Mouse (Mus musculus): ENCODE results near the gene Mfsd11. TPM values are rescaled to one million over a fixed set of nuclear protein-coding genes. Genes with fewer than 3 reads are reported as not detected.

Mfsd11 gene
- 13.6 and 15.0 TPM in 2 replicates for polyA plus RNA-seq (2016; fragmentation: Nextera tagmentation; extraction: Ambion mirVana)

DNA sequence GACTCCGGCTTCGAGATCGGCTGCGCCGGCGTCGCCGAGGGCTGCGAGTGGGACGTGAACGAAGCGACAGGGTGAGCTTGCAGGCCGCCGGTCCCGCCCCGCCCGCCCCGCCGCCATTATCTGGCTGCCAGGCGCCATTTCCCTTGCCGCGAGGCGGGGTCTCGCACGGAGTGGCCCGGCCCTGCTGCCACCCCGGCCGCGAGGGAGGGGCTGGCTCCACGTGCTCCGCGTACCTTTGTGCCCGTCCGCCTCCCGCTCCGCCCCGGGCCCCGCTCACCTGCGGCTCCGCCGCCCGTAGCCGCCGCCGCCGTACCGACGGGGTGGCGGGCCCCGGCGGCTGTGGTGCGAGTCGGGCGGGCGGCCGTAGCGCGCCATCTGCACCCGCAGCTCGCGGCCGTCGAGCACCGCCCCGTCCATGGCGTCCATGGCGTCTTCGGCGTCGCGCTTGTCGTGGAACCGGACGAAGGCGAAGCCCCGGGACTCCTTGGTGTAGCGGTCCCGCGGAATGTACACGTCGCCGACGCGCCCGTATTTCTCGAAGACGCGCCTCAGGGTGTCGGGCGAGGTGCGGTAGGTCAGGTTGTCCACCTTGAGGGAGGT is at the start of gene Mfsd11:
Mfsd11 (plus strand) TSS at position 150 of the 600 bp plus-strand sequence.
- peak within 1 kb of the TSS; percentile 99 for H3K4me3 ChIP-seq
- H3K4me2 ChIP-seq = peak within 1 kb of the TSS; percentile 91
- no peaks in the 10 kb centered on the region for H3K27me3 ChIP-seq (replicated peaks)
- peaks cover 54% of the 10 kb centered on the region for H3K4me1 ChIP-seq
- H3K9me3 ChIP-seq (replicated peaks) = no peaks in the 10 kb centered on the region
- H3K9ac ChIP-seq = peak within 1 kb of the TSS; percentile 99
- H3K36me3 ChIP-seq = peaks cover 47% of the 10 kb centered on the region
- ATAC-seq = peak; percentile 64
- H3K27ac ChIP-seq = peak within 1 kb of the TSS; percentile 99
- under 1% methylated on average over 78 of the region's 91 CpGs for WGBS (ENCODE audit: insufficient replicate concordance)

DNA sequence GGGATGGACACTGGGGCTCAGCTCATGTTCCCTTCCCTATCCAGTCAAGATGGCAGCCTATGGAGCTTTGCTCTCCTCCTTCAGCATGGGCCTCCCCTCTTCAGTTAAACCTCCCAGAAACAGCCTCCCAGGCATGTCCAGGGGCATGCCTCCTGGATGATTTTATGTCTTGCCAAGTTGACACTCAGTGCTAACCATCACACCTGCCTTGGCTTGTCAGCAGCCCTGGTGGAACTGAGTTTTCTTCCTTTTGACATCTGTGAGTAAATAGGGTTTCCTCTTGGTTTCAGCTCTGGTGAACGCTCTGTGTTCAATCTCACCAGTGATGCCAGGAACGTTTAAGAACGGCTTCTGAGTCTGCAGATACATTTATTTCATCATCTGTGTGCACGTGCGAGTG is 49.5 kb upstream of the Mfsd11 start:
- Histone ChIP-seq H3K27ac (no peak overlapping the region), H3K4me2 (no peak overlapping the region), H3K4me3 (no peak overlapping the region), H3K9me3 (replicated peaks) (no peaks in the 10 kb centered on the region), H3K4me1 (no peaks in the 10 kb centered on the region), H3K27me3 (replicated peaks) (0 out of 2 replicates have a peak, but pooled peaks cover 3% of the 10 kb centered on the region), H3K9ac (no peak overlapping the region), H3K36me3 (no peaks in the 10 kb centered on the region)
- 71% methylated on average over 5 of the region's 5 CpGs for WGBS (ENCODE audit: insufficient replicate concordance)
- no peak for ATAC-seq

DNA sequence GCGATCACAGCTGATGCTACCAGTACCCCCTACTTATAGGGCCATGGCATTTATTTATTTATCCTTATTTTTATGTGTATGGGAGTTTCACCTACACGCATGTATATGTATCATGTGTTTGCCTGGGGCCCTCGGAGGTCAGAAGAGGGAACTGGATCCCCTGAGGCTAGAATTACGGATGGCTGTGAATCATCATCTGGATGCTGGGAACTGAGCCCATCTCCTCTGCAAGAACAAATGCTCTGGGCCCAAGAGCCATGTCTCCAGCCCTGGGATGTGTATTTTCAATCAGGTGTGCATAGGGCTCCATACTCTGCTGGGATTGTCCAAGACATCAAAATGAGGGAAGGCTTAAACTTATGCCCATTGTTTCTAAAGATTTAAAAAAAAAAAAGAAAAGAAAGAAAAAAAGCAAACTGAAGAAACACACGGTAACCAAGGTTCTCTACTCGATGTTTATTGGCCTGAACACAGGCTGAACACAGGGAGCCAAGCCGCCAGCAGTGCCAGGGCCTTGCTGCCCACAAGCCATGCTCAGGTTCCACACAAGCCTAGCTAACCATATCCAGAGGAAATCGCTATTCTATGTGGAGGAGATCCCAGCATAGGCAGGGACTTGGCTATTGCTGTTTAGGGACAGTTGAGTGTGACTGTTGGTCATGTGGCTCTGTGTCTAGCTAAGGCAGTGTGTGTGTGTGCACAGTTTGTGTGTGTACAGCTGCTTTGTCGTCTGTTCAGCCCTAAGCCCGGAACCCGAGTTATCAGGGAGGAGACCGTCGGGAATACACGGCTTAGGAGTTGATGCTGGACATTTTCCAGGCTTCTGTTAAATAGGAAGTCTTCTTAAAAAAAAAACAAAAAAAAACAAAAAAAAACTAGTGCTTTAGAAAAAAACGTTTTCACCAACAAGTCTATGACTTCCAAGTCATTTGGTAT is 45.8 kb upstream of the Mfsd11 start:
- no peak for ATAC-seq
- Histone ChIP-seq H3K27me3 (replicated peaks) (peaks cover 21% of the 10 kb centered on the region), H3K9me3 (replicated peaks) (no peaks in the 10 kb centered on the region), H3K4me2 (no peak overlapping the region), H3K36me3 (no peaks in the 10 kb centered on the region), H3K4me3 (no peak overlapping the region), H3K9ac (no peak overlapping the region), H3K27ac (no peak overlapping the region), H3K4me1 (peaks cover 8% of the 10 kb centered on the region)
- 76% methylated on average over 15 of the region's 15 CpGs for WGBS (ENCODE audit: insufficient replicate concordance)

- Histone ChIP-seq H3K36me3 (no peaks in the 10 kb centered on the region), H3K4me2 (no peak overlapping the region), H3K9me3 (replicated peaks) (no peaks in the 10 kb centered on the region), H3K4me3 (no peak overlapping the region), H3K27ac (no peak overlapping the region), H3K9ac (no peak overlapping the region), H3K4me1 (peaks cover 11% of the 10 kb centered on the region), H3K27me3 (replicated peaks) (peaks cover 21% of the 10 kb centered on the region)
- ATAC-seq = no peak
- WGBS (ENCODE audit: insufficient replicate concordance) = 63% methylated on average over 7 of the region's 7 CpGs
These were observed 45.1 kb upstream of the Mfsd11 start for GRCm38 (mm10) chr11:116807116-116807515.

- ATAC-seq = no peak
- Histone ChIP-seq H3K36me3 (no peaks in the 10 kb centered on the region), H3K4me1 (peaks cover 11% of the 10 kb centered on the region), H3K4me2 (no peak overlapping the region), H3K27ac (no peak overlapping the region), H3K9ac (no peak overlapping the region), H3K27me3 (replicated peaks) (peaks cover 21% of the 10 kb centered on the region), H3K4me3 (no peak overlapping the region), H3K9me3 (replicated peaks) (no peaks in the 10 kb centered on the region)
- whole genome bisulfite sequencing (ENCODE audit: insufficient replicate concordance) = 57% methylated on average over 3 of the region's 3 CpGs
These were observed 44.7 kb upstream of the Mfsd11 start for GRCm38 (mm10) chr11:116807526-116807925.

DNA sequence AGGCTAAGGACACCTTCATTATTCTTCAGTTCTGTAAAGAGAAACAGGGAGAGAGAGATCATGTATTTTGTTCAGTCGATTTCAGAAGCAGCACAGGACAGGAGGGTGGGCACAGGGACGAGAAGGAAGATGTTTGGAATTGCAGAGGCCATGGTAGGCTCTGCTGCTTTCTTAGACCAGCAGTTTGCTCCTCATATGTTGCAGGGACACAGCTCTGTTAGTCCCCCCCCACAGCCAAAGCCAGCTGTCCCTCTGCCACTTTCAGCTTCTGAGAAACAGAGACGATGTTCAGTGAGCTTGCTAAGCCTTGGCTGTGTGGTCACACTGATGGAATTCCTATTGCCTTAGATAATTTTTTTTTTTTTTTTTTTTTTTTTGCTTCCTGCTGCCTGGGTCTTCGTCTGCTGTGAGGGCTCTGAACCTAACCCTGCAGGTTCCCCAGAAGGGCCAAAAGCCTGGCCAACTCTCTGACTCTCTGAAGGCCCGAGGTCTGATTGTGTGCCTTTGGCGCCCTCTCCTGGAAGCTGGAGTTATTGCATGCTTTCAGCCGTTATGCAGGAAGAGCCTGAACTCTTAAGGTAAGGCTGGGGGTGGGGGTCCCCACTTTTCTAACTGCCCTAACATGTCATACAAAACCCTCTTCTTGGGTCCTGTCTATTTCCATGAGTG is 44.2 kb upstream of the Mfsd11 start:
- 33% methylated on average over 7 of the region's 7 CpGs for WGBS (ENCODE audit: insufficient replicate concordance)

GRCm38 (mm10) chr11:116808811-116809395 is 43.3 kb upstream of the Mfsd11 start:
- ATAC-seq = no peak
- WGBS (ENCODE audit: insufficient replicate concordance) = 69% methylated on average over 11 of the region's 11 CpGs

More for the DNA sequence above, 44.2 kb upstream of the Mfsd11 start:
- Histone ChIP-seq H3K4me1 (peaks cover 11% of the 10 kb centered on the region), H3K9ac (no peak overlapping the region), H3K4me3 (no peak overlapping the region), H3K27me3 (replicated peaks) (peaks cover 21% of the 10 kb centered on the region), H3K9me3 (replicated peaks) (no peaks in the 10 kb centered on the region), H3K27ac (no peak overlapping the region), H3K4me2 (no peak overlapping the region), H3K36me3 (no peaks in the 10 kb centered on the region)
- no peak for ATAC-seq

DNA sequence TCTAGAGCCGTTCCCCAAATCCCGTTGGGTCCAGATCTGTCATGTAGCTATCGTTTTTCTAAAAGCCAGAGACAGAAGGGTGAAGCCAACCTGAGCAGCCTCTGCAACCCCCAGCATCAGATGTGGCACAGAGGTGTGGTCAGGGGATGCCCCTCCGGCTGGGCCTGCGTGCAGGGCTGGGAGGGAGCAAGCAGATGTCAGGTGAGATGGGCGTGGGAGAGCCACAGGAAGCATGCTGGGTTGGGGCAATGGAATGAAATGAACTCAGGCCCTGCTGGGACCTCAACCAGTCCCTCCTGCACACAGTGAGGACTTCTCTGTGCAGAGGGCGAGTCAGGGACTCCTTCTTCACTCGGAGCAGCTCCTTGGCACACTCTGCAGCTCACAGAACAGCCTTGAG is 42.7 kb upstream of the Mfsd11 start:
- Histone ChIP-seq H3K27ac (no peak overlapping the region), H3K9me3 (replicated peaks) (no peaks in the 10 kb centered on the region), H3K4me2 (no peak overlapping the region), H3K36me3 (no peaks in the 10 kb centered on the region), H3K27me3 (replicated peaks) (peaks cover 26% of the 10 kb centered on the region), H3K4me3 (no peak overlapping the region), H3K9ac (no peak overlapping the region), H3K4me1 (peaks cover 17% of the 10 kb centered on the region)
- 72% methylated on average over 8 of the region's 8 CpGs for WGBS (ENCODE audit: insufficient replicate concordance)
- ATAC-seq = no peak

More at GRCm38 (mm10) chr11:116808811-116809395, 43.3 kb upstream of the Mfsd11 start:
- Histone ChIP-seq H3K36me3 (no peaks in the 10 kb centered on the region), H3K9ac (no peak overlapping the region), H3K27me3 (replicated peaks) (peaks cover 26% of the 10 kb centered on the region), H3K4me2 (no peak overlapping the region), H3K4me3 (no peak overlapping the region), H3K4me1 (peaks cover 12% of the 10 kb centered on the region), H3K9me3 (replicated peaks) (no peaks in the 10 kb centered on the region), H3K27ac (no peak overlapping the region)

GRCm38 (mm10) chr11:116810528-116810927 is 41.7 kb upstream of the Mfsd11 start:
- ATAC-seq = no peak

GRCm38 (mm10) chr11:116810983-116811901 is 41.0 kb upstream of the Mfsd11 start:
- H3K27me3 ChIP-seq (replicated peaks) = peaks cover 26% of the 10 kb centered on the region
- H3K9ac ChIP-seq = no peak overlapping the region
- no peaks in the 10 kb centered on the region for H3K9me3 ChIP-seq (replicated peaks)
- no peaks in the 10 kb centered on the region for H3K36me3 ChIP-seq
- peak overlapping the region; percentile 66 for H3K4me2 ChIP-seq
- WGBS (ENCODE audit: insufficient replicate concordance) = 19% methylated on average over 32 of the region's 32 CpGs
- peaks cover 22% of the 10 kb centered on the region for H3K4me1 ChIP-seq
- H3K4me3 ChIP-seq = peak overlapping the region; percentile 27
- peak; percentile 47 for ATAC-seq
- H3K27ac ChIP-seq = no peak overlapping the region

More at GRCm38 (mm10) chr11:116810528-116810927, 41.7 kb upstream of the Mfsd11 start:
- Histone ChIP-seq H3K4me2 (no peak overlapping the region), H3K9me3 (replicated peaks) (no peaks in the 10 kb centered on the region), H3K27ac (no peak overlapping the region), H3K4me1 (peaks cover 22% of the 10 kb centered on the region), H3K27me3 (replicated peaks) (peaks cover 26% of the 10 kb centered on the region), H3K9ac (no peak overlapping the region), H3K36me3 (no peaks in the 10 kb centered on the region), H3K4me3 (no peak overlapping the region)
- WGBS (ENCODE audit: insufficient replicate concordance) = 75% methylated on average over 11 of the region's 11 CpGs

Data from liver, embryonic 12.5 days (tissue).